Mouse (Mus musculus): ENCODE measurements around the gene Hist1h2br. TPM values are rescaled to one million over a fixed set of nuclear protein-coding genes. Genes with fewer than 3 reads are reported as not detected.
A peak's percentile ranks its signal among the peaks of the same experiment; 100 is the strongest.
"Not testable (repeated sequence)": the region's sequence is repeated elsewhere in the genome, so short reads cannot be mapped to it uniquely, and the experiment has no call there.

Hist1h2br gene
- polyA plus RNA-seq (2015; fragmentation: Nextera tagmentation; extraction: Ambion mirVana) = 11.5 and 15.4 TPM in 2 replicates

- H3K27ac ChIP-seq (replicated peaks); H3K9ac ChIP-seq (replicated peaks); H3K4me1 ChIP-seq; H3K9me3 ChIP-seq; H3K27me3 ChIP-seq; H3K4me2 ChIP-seq (replicated peaks); H3K4me3 ChIP-seq; H3K36me3 ChIP-seq: not testable (repeated sequence)
- no CpG with 5 or more reads among the region's 24 CpGs for WGBS
- peak; percentile 97 for ATAC-seq (replicated peaks)
These were observed at the start of gene Hist1h2br, which contains the start of gene Hist1h2ap for GRCm38 (mm10) chr13:21833461-21833860. TSS of gene Hist1h2br (plus strand) at chr13:21833743. TSS of gene Hist1h2ap (minus strand) at chr13:21833507.

GRCm38 (mm10) chr13:21784311-21784710, 49.2 kb upstream of the Hist1h2br start:
- WGBS = 19% methylated on average over 6 of the region's 6 CpGs
- H3K4me2 ChIP-seq (replicated peaks) = peak overlapping the region; percentile 77
- peaks cover 57% of the 10 kb centered on the region for H3K4me1 ChIP-seq
- H3K4me3 ChIP-seq = no peak overlapping the region
- H3K9me3 ChIP-seq = no peaks in the 10 kb centered on the region
- no peak for ATAC-seq (replicated peaks)
- no peaks in the 10 kb centered on the region for H3K36me3 ChIP-seq
- no peaks in the 10 kb centered on the region for H3K27me3 ChIP-seq
- peak overlapping the region; percentile 88 for H3K27ac ChIP-seq (replicated peaks)
- peak overlapping the region; percentile 26; the same call in 1 of the 2 replicates for H3K9ac ChIP-seq (replicated peaks)

GRCm38 (mm10) chr13:21786189-21786898, 47.2 kb upstream of the Hist1h2br start:
- ATAC-seq (replicated peaks) = no peak
- H3K9ac ChIP-seq (replicated peaks) = peak overlapping the region; percentile 49
- no peaks in the 10 kb centered on the region for H3K27me3 ChIP-seq
- WGBS = 2% methylated on average over 8 of the region's 8 CpGs
- peak overlapping the region; percentile 57 for H3K4me2 ChIP-seq (replicated peaks)
- no peaks in the 10 kb centered on the region for H3K9me3 ChIP-seq
- peak overlapping the region; percentile 42 for H3K4me3 ChIP-seq
- H3K4me1 ChIP-seq = peaks cover 43% of the 10 kb centered on the region
- H3K36me3 ChIP-seq = no peaks in the 10 kb centered on the region
- H3K27ac ChIP-seq (replicated peaks) = peak overlapping the region; percentile 87

DNA sequence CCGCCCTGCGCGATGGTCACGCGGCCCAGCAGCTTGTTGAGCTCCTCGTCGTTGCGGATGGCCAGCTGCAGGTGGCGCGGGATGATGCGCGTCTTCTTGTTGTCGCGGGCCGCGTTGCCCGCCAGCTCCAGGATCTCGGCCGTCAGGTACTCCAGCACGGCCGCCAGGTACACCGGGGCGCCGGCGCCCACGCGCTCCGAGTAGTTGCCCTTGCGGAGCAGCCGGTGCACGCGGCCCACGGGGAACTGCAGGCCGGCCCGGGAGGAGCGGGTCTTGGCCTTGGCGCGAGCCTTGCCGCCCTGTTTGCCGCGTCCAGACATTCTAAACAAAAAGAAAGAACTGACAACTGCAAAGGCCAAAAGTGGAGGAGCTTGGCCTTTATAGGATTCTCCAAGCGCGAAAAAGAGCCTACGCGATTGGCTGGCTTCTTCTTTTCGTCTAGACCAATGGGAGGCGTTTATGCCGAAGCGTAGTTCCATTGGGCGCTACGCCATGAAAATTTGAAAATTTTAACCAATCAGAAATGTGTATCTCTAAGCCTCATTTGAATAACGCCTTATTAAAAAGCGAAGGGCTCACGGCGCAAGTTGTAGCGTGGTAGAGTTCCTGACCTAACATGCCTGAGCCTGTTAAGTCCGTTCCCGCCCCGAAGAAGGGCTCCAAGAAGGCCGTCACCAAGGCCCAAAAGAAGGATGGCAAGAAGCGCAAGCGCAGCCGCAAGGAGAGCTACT, 46.5 kb upstream of the Hist1h2br start, which contains the start of the genes Hist1h2an and Hist1h2bp:
Gene Hist1h2an, minus strand, starts transcription at position 320 of the 731 bp plus-strand sequence.
Gene Hist1h2bp, plus strand, starts transcription at position 563 of the 731 bp plus-strand sequence.
- ATAC-seq (replicated peaks) = peak; percentile 92
- not testable (repeated sequence) for H3K36me3 ChIP-seq, H3K9me3 ChIP-seq, H3K27me3 ChIP-seq
- Histone ChIP-seq H3K9ac (replicated peaks) (peak within 1 kb of the TSS; percentile 49), H3K4me2 (replicated peaks) (peak within 1 kb of the TSS; percentile 57), H3K4me3 (peak within 1 kb of the TSS; percentile 42), H3K4me1 (peaks cover 42% of the 10 kb centered on the region), H3K27ac (replicated peaks) (peak within 1 kb of the TSS; percentile 88)
- WGBS = under 1% methylated on average over 41 of the region's 63 CpGs

- 7% methylated on average over 16 of the region's 21 CpGs for WGBS
- peak; percentile 27 for ATAC-seq (replicated peaks)
- Histone ChIP-seq H3K4me3 (peak overlapping the region; percentile 42), H3K4me2 (replicated peaks) (peak overlapping the region; percentile 57), H3K9me3 (no peaks in the 10 kb centered on the region), H3K4me1 (peaks cover 34% of the 10 kb centered on the region), H3K9ac (replicated peaks) (no peak overlapping the region), H3K27ac (replicated peaks) (peak overlapping the region; percentile 88), H3K27me3 (no peaks in the 10 kb centered on the region), H3K36me3 (no peaks in the 10 kb centered on the region)
These were observed 45.6 kb upstream of the Hist1h2br start for GRCm38 (mm10) chr13:21787760-21788593.

DNA sequence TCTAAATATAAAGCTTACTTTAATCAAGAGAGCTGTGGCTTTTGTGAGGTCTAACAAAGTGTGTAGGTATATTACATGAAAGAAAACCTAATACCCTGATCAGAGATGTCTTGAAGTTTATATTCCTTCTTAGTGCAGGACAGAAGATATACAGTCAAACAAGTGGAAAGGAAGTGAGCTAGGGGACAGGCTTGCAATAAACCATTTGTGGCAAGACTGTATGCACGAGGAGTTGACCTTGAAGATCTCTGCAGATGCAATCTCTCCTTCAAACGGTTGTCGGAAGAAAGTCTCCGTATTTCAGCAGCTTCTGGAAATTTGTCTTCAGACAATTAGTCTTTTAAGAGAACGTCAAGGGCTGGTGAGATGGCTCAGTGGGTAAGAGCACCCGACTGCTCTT, 43.6 kb upstream of the Hist1h2br start:
- no peaks in the 10 kb centered on the region for H3K36me3 ChIP-seq

DNA sequence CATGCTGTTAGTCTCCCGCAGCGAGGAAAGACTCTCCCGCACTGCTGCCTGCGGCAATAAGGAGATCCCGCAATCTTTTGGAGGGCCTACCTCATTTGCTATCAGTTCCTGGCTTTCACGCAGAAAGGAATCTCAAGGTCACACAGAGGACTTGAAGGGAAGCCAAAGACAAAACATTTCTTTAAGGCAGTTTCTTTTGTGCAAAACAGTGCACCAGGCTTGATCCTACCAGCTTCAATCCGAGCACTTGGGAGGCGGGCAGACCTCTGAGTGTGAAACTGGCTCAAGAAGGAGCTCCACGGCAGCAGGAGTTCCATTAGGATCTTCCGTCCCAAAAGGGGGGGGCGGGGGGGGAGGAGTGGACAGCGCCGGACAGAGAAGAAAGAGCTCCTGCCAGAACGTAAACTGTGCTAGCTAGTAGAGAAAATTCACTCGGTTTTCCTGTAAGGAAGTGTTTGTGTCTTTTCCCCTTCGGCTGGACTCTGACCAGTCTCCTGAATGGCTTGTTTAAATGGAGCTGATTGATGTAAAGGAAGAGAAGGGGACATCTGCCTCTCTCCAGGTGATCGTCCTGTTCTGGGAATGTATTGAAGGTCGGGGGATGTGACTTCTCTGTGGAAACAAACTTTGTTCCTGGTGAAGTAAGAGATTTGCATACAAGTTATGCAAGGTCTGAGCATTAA, 42.8 kb upstream of the Hist1h2br start:
- H3K4me2 ChIP-seq (replicated peaks) = peak overlapping the region; percentile 16
- no peak for ATAC-seq (replicated peaks)
- no peak overlapping the region for H3K27ac ChIP-seq (replicated peaks)
- peaks cover 21% of the 10 kb centered on the region for H3K4me1 ChIP-seq
- H3K9me3 ChIP-seq = no peaks in the 10 kb centered on the region
- no peaks in the 10 kb centered on the region for H3K36me3 ChIP-seq
- H3K9ac ChIP-seq (replicated peaks) = no peak overlapping the region
- no peaks in the 10 kb centered on the region for H3K27me3 ChIP-seq
- WGBS = 5% methylated on average over 18 of the region's 18 CpGs
- H3K4me3 ChIP-seq = 0 out of 2 replicates have a peak overlapping the region, but pooled peaks have one; percentile 3

More for the DNA sequence above, 43.6 kb upstream of the Hist1h2br start:
- Histone ChIP-seq H3K4me3 (no peak overlapping the region), H3K27ac (replicated peaks) (no peak overlapping the region), H3K4me2 (replicated peaks) (no peak overlapping the region), H3K4me1 (peaks cover 24% of the 10 kb centered on the region), H3K27me3 (no peaks in the 10 kb centered on the region), H3K9me3 (no peaks in the 10 kb centered on the region), H3K9ac (replicated peaks) (no peak overlapping the region)
- 62% methylated on average over 6 of the region's 6 CpGs for WGBS
- ATAC-seq (replicated peaks) = no peak

- no peak overlapping the region for H3K9ac ChIP-seq (replicated peaks)
- no peaks in the 10 kb centered on the region for H3K36me3 ChIP-seq
- no peak overlapping the region for H3K4me2 ChIP-seq (replicated peaks)
- no peak overlapping the region for H3K27ac ChIP-seq (replicated peaks)
- no peak overlapping the region for H3K4me3 ChIP-seq
- ATAC-seq (replicated peaks) = no peak
- H3K27me3 ChIP-seq = no peaks in the 10 kb centered on the region
- no peaks in the 10 kb centered on the region for H3K9me3 ChIP-seq
- no peaks in the 10 kb centered on the region for H3K4me1 ChIP-seq
- WGBS = 91% methylated on average over 7 of the region's 7 CpGs
These were observed 38.0 kb upstream of the Hist1h2br start for GRCm38 (mm10) chr13:21795584-21795983.

- ATAC-seq (replicated peaks); H3K9ac ChIP-seq (replicated peaks); H3K27me3 ChIP-seq; H3K27ac ChIP-seq (replicated peaks); H3K4me2 ChIP-seq (replicated peaks); H3K9me3 ChIP-seq; H3K4me1 ChIP-seq; H3K4me3 ChIP-seq; H3K36me3 ChIP-seq: not testable (repeated sequence)
These were observed 36.4 kb upstream of the Hist1h2br start for GRCm38 (mm10) chr13:21797163-21797562.

DNA sequence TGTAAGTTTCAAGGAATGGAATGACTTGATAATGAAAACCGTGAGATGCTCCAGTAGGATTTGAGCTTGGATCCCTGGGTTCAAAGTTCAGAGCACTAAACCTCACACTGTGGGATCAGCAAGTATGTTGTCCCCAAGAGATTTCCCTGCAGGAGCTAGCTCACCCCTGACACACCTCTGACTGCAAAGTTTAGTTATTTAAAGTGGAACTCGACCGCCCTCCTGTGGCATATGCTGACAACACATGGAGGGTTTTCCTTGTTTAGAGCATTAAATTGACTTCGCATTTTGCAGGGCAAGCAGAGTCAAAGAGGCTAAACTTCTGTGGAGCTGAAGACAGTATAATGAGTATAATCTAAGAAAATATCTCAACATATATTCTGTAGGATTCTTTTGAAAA, 30.5 kb upstream of the Hist1h2br start:
- H3K4me3 ChIP-seq; H3K4me1 ChIP-seq; H3K9me3 ChIP-seq; H3K27me3 ChIP-seq; H3K36me3 ChIP-seq; H3K27ac ChIP-seq (replicated peaks); H3K4me2 ChIP-seq (replicated peaks); H3K9ac ChIP-seq (replicated peaks): not testable (repeated sequence)
- no CpG with 5 or more reads among the region's 4 CpGs for WGBS
- peak; percentile 74 for ATAC-seq (replicated peaks)

- H3K9me3 ChIP-seq; H3K27me3 ChIP-seq; H3K4me1 ChIP-seq; H3K36me3 ChIP-seq; H3K27ac ChIP-seq (replicated peaks); H3K4me2 ChIP-seq (replicated peaks); H3K4me3 ChIP-seq; H3K9ac ChIP-seq (replicated peaks): not testable (repeated sequence)
- ATAC-seq (replicated peaks) = peak; percentile 98
- WGBS = no CpG with 5 or more reads among the region's 23 CpGs
These were observed 23.5 kb upstream of the Hist1h2br start, which contains the start of the genes Hist1h2bq and Hist1h2ao for GRCm38 (mm10) chr13:21810073-21810472. TSS of gene Hist1h2bq (minus strand) at chr13:21810197. TSS of gene Hist1h2ao (plus strand) at chr13:21810465.

All from forebrain, embryonic 15.5 days (tissue).